ENCODE assay signal across 11 mouse cellular contexts in the genomic region with DNA sequence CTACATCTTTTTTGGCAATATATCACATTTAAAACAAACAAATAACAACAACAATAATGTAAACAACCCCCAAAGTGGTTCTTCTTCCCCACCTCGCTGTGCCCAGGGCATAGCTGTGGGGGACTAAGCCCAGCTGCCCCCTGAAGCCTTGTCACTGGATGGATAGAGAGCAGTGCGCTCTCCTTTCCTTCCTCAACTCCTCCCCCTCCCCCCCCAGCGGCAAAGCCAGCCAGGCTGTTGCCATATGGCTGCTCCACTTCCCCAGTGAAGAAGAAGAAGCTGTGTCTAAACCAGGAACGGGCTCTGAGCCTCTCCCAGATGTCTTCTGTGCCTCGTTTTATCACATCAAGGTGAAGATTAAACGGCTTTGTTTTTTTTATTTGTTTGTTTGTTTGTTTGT. TPM values are rescaled to one million over a fixed set of nuclear protein-coding genes. Genes with fewer than 3 reads are reported as not detected.
A peak's percentile ranks its signal among the peaks of the same experiment; 100 is the strongest.
DNase-seq lines count a peak whose midpoint lies in the region; ATAC-seq lines count a peak whose summit lies in the region.
"Had no signal": no experiment of that assay in that cellular context is flagged by ENCODE, and none has a peak within 500 bp of the region (broad histone marks: within the 10 kb centered on the region; RNA-seq: fewer than 3 reads in every experiment).

No protein-coding gene starts in this region.

- peak overlapping the region; percentile 82 for H3K27ac ChIP-seq in hindbrain, embryonic 15.5 days (replicated peaks)
- H3K27ac ChIP-seq in neural tube, embryonic 13.5 days (replicated peaks): peak overlapping the region; percentile 91

- H3K36me3 ChIP-seq in hindbrain, embryonic 15.5 days: no peaks in the 10 kb centered on the region
- H3K36me3 ChIP-seq in neural tube, embryonic 13.5 days: no peaks in the 10 kb centered on the region

- peak overlapping the region; percentile 37 for H3K4me2 ChIP-seq in hindbrain, embryonic 15.5 days
- H3K4me2 ChIP-seq in neural tube, embryonic 13.5 days: peak overlapping the region; percentile 41

- no peak overlapping the region for H3K9ac ChIP-seq in hindbrain, embryonic 15.5 days
- peak overlapping the region; percentile 55 for H3K9ac ChIP-seq in neural tube, embryonic 13.5 days

- H3K4me1 ChIP-seq in hindbrain, embryonic 15.5 days (replicated peaks): peaks cover 13% of the 10 kb centered on the region
- peaks cover 18% of the 10 kb centered on the region for H3K4me1 ChIP-seq in neural tube, embryonic 13.5 days (replicated peaks)

- WGBS in hindbrain, embryonic 15.5 days: 31% methylated on average over 6 of the region's 6 CpGs
- WGBS in neural tube, embryonic 13.5 days: 22% methylated on average over 6 of the region's 6 CpGs

- no peak overlapping the region for H3K4me3 ChIP-seq in hindbrain, embryonic 15.5 days
- H3K4me3 ChIP-seq in neural tube, embryonic 13.5 days: no peak overlapping the region

- DNase-seq in layer of hippocampus, adult 9-11 months: peak; percentile 58
- DNase-seq in layer of hippocampus, postnatal 36 days: no peak
- peak; percentile 57 to 71 for DNase-seq in cerebellum, postnatal 36 days
- no peak for DNase-seq in urinary bladder, adult 18-20 months (ENCODE audit: low spot score in 2 of 2)
- DNase-seq in ovary, postnatal 36 days (ENCODE audit: low spot score): no peak
- DNase-seq in kidney, postnatal 4 days: no peak
- DNase-seq: kidney, adult 11 months had no signal

- H3K9me3 ChIP-seq in hindbrain, embryonic 15.5 days: no peaks in the 10 kb centered on the region
- H3K9me3 ChIP-seq in neural tube, embryonic 13.5 days: no peaks in the 10 kb centered on the region

- no peaks in the 10 kb centered on the region for H3K27me3 ChIP-seq in hindbrain, embryonic 15.5 days
- no peaks in the 10 kb centered on the region for H3K27me3 ChIP-seq in neural tube, embryonic 13.5 days

- ATAC-seq in hindbrain, embryonic 15.5 days (ENCODE audit: low FRiP score, low read depth): no peak
- peak; percentile 66 for ATAC-seq in neural tube, embryonic 13.5 days (ENCODE audit: low read depth)

RNA-seq across cellular contexts. Expression of gene Rps10, which starts 6.6 kb away (rescaled TPM):
- total RNA-seq in layer of hippocampus, postnatal 36 days (2021): 100 to 1,000 TPM; 444 to 462 TPM
- 455 and 507 TPM in 2 replicates for polyA plus RNA-seq in hindbrain, embryonic 15.5 days (2015; fragmentation: Nextera tagmentation; extraction: Ambion mirVana)
- polyA plus RNA-seq in neural tube, embryonic 13.5 days (2015; fragmentation: Nextera tagmentation; extraction: Ambion mirVana): 578 and 594 TPM in 2 replicates

RNA-seq across cellular contexts. Expression of gene RPS10-NUDT3, which starts 8.1 kb away (rescaled TPM):
- not detected for total RNA-seq in layer of hippocampus, postnatal 36 days (2021)
- polyA plus RNA-seq in hindbrain, embryonic 15.5 days (2015; fragmentation: Nextera tagmentation; extraction: Ambion mirVana): not detected in 2 replicates
- not detected in 2 replicates for polyA plus RNA-seq in neural tube, embryonic 13.5 days (2015; fragmentation: Nextera tagmentation; extraction: Ambion mirVana)
- total RNA-seq: adrenal gland, postnatal 36 days; liver, adult 2 months had no signal
- polyA plus RNA-seq: liver, adult 2 months had no signal

RNA-seq across cellular contexts. Expression of gene Pacsin1, which starts 12.2 kb away (rescaled TPM):
- 100 to 1,000 TPM; 310 to 319 TPM for total RNA-seq in layer of hippocampus, postnatal 36 days (2021)
- polyA plus RNA-seq in hindbrain, embryonic 15.5 days (2015; fragmentation: Nextera tagmentation; extraction: Ambion mirVana): 55.1 and 61.9 TPM in 2 replicates
- polyA plus RNA-seq in neural tube, embryonic 13.5 days (2015; fragmentation: Nextera tagmentation; extraction: Ambion mirVana): 29.6 and 32.1 TPM in 2 replicates
- total RNA-seq: liver, adult 2 months had no signal

RNA-seq across cellular contexts. Expression of gene Nudt3, which starts 19.8 kb away (rescaled TPM):
- 100 to 1,000 TPM; 564 to 566 TPM for total RNA-seq in layer of hippocampus, postnatal 36 days (2021)
- 247 and 265 TPM in 2 replicates for polyA plus RNA-seq in hindbrain, embryonic 15.5 days (2015; fragmentation: Nextera tagmentation; extraction: Ambion mirVana)
- 238 and 300 TPM in 2 replicates for polyA plus RNA-seq in neural tube, embryonic 13.5 days (2015; fragmentation: Nextera tagmentation; extraction: Ambion mirVana)

Comparison
In these comparisons a context has a peak if more than half of its experiments do, and no peak if none do; other contexts are left out.
1. DNase-seq: peak in layer of hippocampus, adult 9-11 months (single experiment) and cerebellum, postnatal 36 days (2 of 2); none in layer of hippocampus, postnatal 36 days (0 of 2), urinary bladder, adult 18-20 months (0 of 2), ovary, postnatal 36 days (single experiment) and kidney, postnatal 4 days (0 of 2).